Mouse (Mus musculus) stomach, postnatal 0 days (tissue): ENCODE measurements around the gene Larp1.

Source experiments
- CTCF ChIP-seq: IDR thresholded peaks from 2 replicates; pipeline ENCODE4 v1.5.1; 2016; ENCODE audit warnings: antibody characterized with exemption, low read depth, mild to moderate bottlenecking, moderate library complexity
- EP300 ChIP-seq: optimal IDR thresholded peaks from 2 replicates; pipeline ENCODE3; 2016; ENCODE audit warnings: antibody characterized with exemption

DNA sequence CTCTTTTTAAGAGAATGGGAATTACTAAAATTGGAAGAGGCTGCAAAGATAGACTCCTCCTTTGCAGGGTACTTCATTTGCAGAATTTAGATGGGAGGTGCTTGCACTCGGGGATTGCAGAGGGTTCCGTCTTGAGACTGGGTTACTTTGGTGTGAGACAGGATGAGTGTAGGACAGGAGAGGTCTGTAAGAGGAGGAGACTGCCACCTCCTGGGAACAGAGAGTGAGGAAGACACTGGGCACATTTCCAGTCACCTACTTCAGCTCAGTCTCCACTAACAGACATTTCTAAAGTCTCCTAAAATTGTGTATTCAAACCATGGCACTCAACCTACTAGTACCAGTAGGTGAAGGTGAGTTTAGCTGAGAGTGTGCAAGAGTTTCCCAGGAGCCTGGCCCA lies 9.4 kb downstream of the Larp1 start:
- TF ChIP-seq CTCF (peak; percentile 53), EP300 (no peak)
